8 mouse cellular contexts compared by ENCODE assay signal in the genomic region with DNA sequence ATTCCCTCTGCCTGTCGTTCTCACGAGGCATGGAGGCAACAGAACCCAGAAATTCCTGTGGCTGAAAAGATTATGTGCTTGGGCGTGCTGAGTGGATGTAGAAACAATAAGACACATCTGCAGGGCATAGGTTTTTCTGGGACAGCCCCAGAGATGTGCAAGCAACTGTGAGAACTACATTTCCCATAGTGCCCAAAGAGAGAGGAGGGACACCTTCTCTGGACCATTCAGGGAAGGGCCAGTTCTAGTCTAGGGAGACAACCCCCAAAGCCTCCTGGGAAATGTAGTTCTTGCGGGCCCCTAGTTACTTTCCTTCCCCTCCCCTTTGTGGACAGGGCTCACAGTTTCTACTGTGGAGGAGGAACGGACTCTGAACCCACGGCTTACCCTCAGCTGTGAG. TPM values are rescaled to one million over a fixed set of nuclear protein-coding genes. Genes with fewer than 3 reads are reported as not detected.
DNase-seq lines count a peak whose midpoint lies in the region; ATAC-seq and TF ChIP-seq lines count a peak whose summit lies in the region.

No protein-coding gene starts in this region.

- no peak overlapping the region for H3K4me3 ChIP-seq in neural tube, embryonic 12.5 days
- peak overlapping the region; percentile 37; the same call in 1 of the 2 replicates for H3K4me3 ChIP-seq in spleen, adult 2 months (ENCODE audit: extremely low read depth, insufficient read depth, insufficient read length)

- H3K27me3 ChIP-seq in neural tube, embryonic 12.5 days (replicated peaks): peaks cover 44% of the 10 kb centered on the region
- H3K27me3 ChIP-seq in spleen, adult 2 months (ENCODE audit: control insufficient read depth, insufficient read depth, low read length): no peaks in the 10 kb centered on the region

- TF ChIP-seq POLR2A in spleen, adult 2 months (IDR thresholded peaks at IDR 0.05; ENCODE audit: low read depth, low read length): no peak

- H3K4me1 ChIP-seq in neural tube, embryonic 12.5 days: peaks cover 21% of the 10 kb centered on the region
- H3K4me1 ChIP-seq in spleen, adult 2 months (ENCODE audit: control insufficient read depth, insufficient read depth, insufficient read length): peaks cover 15% of the 10 kb centered on the region

- no peaks in the 10 kb centered on the region for H3K36me3 ChIP-seq in neural tube, embryonic 12.5 days
- H3K36me3 ChIP-seq in spleen, adult 2 months (ENCODE audit: control insufficient read depth, insufficient read depth, low read length): no peaks in the 10 kb centered on the region; the same call in 1 of the 2 replicates

- 50% methylated on average over 6 of the region's 6 CpGs for WGBS in neural tube, embryonic 12.5 days
- 39% methylated on average over 6 of the region's 6 CpGs for WGBS in spleen, adult 2 months

- no peak overlapping the region for H3K4me2 ChIP-seq in neural tube, embryonic 12.5 days (replicated peaks)

- H3K27ac ChIP-seq in neural tube, embryonic 12.5 days: no peak overlapping the region
- peak overlapping the region; percentile 62 for H3K27ac ChIP-seq in spleen, adult 2 months (ENCODE audit: insufficient read depth, low read length)

- no peaks in the 10 kb centered on the region for H3K9me3 ChIP-seq in neural tube, embryonic 12.5 days

- no peak for TF ChIP-seq CTCF in spleen, adult 2 months (IDR thresholded peaks at IDR 0.05; ENCODE audit: extremely low read depth, insufficient read depth, insufficient read length, insufficient replicate concordance)

- no peak overlapping the region for H3K9ac ChIP-seq in neural tube, embryonic 12.5 days

- DNase-seq in neural tube, embryonic 10.5 days (ENCODE audit: extremely low spot score, low spot score): no peak
- DNase-seq in c-Kit-positive CD71-positive TER-119-positive erythroid progenitor cells, embryonic 14.5 days (ENCODE audit: low spot score): peak; percentile 62
- DNase-seq in heart, adult 9 months (ENCODE audit: low spot score in 2 of 2): peak; percentile 65 to 78
- DNase-seq in kidney, adult 9 months: peak; percentile 92
- peak; percentile 86 for DNase-seq in lung, postnatal 36 days
- peak; percentile 81 to 84 for DNase-seq in spleen, adult 2 months (ENCODE audit: low read depth in 1 of 2, low spot score in 2 of 2)
- DNase-seq in urinary bladder, adult 18-20 months (ENCODE audit: low spot score in 2 of 2): no peak

- ATAC-seq in neural tube, embryonic 12.5 days (ENCODE audit: low FRiP score, low read depth): peak; percentile 69

RNA-seq across cellular contexts. Expression of gene Phldb3, which starts 2.5 kb away (rescaled TPM):
- polyA plus RNA-seq in neural tube, embryonic 12.5 days (2016; fragmentation: Nextera tagmentation; extraction: Ambion mirVana): not detected in 2 replicates
- polyA plus RNA-seq in spleen, adult 2 months (2012; rRNA removed): 5.2 and 7.6 TPM in 2 replicates

RNA-seq across cellular contexts. Expression of gene Zfp575, which starts 20.6 kb away (rescaled TPM):
- 4.3 and 4.5 TPM in 2 replicates for polyA plus RNA-seq in neural tube, embryonic 12.5 days (2016; fragmentation: Nextera tagmentation; extraction: Ambion mirVana)
- polyA plus RNA-seq in spleen, adult 2 months (2012; rRNA removed): 0.29 and 0.61 TPM in 2 replicates

RNA-seq across cellular contexts. Expression of gene Ethe1, which starts 20.7 kb away (rescaled TPM):
- polyA plus RNA-seq in neural tube, embryonic 12.5 days (2016; fragmentation: Nextera tagmentation; extraction: Ambion mirVana): 17.2 and 18.7 TPM in 2 replicates
- polyA plus RNA-seq in spleen, adult 2 months (2012; rRNA removed): 23.2 and 27.3 TPM in 2 replicates

RNA-seq across cellular contexts. Expression of gene Lypd3, which starts 28.3 kb away (rescaled TPM):
- polyA plus RNA-seq in neural tube, embryonic 12.5 days (2016; fragmentation: Nextera tagmentation; extraction: Ambion mirVana): 0.43 and 0.87 TPM in 2 replicates
- polyA plus RNA-seq in spleen, adult 2 months (2012; rRNA removed): not detected in 2 replicates

Comparison
In these comparisons a context has a peak if more than half of its experiments do, and no peak if none do; other contexts are left out.
1. DNase-seq: peak in c-Kit-positive CD71-positive TER-119-positive erythroid progenitor cells, embryonic 14.5 days (single experiment), heart, adult 9 months (2 of 2), kidney, adult 9 months (single experiment), lung, postnatal 36 days (single experiment) and spleen, adult 2 months (2 of 2); none in neural tube, embryonic 10.5 days (single experiment) and urinary bladder, adult 18-20 months (0 of 2).